Comparison of ENCODE assay signal across 9 mouse cellular contexts in the genomic region with DNA sequence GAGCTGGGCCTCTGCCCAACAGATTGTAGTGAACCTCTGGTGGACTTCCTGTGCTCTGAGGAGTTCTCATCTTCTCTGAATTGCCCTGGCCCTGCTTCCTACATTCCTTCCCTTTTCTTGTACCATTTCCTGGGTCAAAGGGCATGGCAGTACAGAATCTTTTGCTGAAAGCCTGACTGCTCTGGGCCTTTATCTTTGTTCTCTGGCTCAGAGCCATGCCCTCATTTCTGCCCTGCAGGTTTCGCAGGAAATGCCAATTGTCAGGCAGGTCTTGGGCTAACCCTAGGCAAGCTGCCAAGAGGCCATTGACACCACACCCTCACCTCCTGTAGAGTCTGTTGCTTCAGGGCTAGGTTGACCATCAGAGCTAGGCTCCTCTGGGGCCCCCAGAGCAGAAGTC. TPM values are rescaled to one million over a fixed set of nuclear protein-coding genes. Genes with fewer than 3 reads are reported as not detected.
DNase-seq lines count a peak whose midpoint lies in the region; ATAC-seq lines count a peak whose summit lies in the region.
"Had no signal": no experiment of that assay in that cellular context is flagged by ENCODE, and none has a peak within 500 bp of the region (broad histone marks: within the 10 kb centered on the region; RNA-seq: fewer than 3 reads in every experiment).

No protein-coding gene starts in this region.

- no peak overlapping the region for H3K4me2 ChIP-seq in heart, embryonic 13.5 days
- no peak overlapping the region for H3K4me2 ChIP-seq in liver, embryonic 13.5 days
- H3K4me2 ChIP-seq in stomach, embryonic 15.5 days, result no peak overlapping the region
- H3K4me2 ChIP-seq: hindbrain, embryonic 15.5 days had no signal

- H3K4me3 ChIP-seq in heart, embryonic 13.5 days, result no peak overlapping the region
- H3K4me3 ChIP-seq in liver, embryonic 13.5 days (replicated peaks), result no peak overlapping the region
- no peak overlapping the region for H3K4me3 ChIP-seq in stomach, embryonic 15.5 days (replicated peaks)
- H3K4me3 ChIP-seq: hindbrain, embryonic 15.5 days had no signal

- peaks cover 7% of the 10 kb centered on the region for H3K4me1 ChIP-seq in heart, embryonic 13.5 days
- H3K4me1 ChIP-seq in liver, embryonic 13.5 days (replicated peaks), result peaks cover 46% of the 10 kb centered on the region
- H3K4me1 ChIP-seq in stomach, embryonic 15.5 days, result peaks cover 19% of the 10 kb centered on the region
- H3K4me1 ChIP-seq: hindbrain, embryonic 15.5 days had no signal

- H3K27me3 ChIP-seq in heart, embryonic 13.5 days (replicated peaks), result peaks cover 8% of the 10 kb centered on the region; the same call in 1 of the 2 replicates
- no peaks in the 10 kb centered on the region for H3K27me3 ChIP-seq in liver, embryonic 13.5 days
- no peaks in the 10 kb centered on the region for H3K27me3 ChIP-seq in stomach, embryonic 15.5 days (replicated peaks)
- H3K27me3 ChIP-seq: hindbrain, embryonic 15.5 days had no signal

- DNase-seq in 3T3-L1 (ENCODE audit: low read depth, low spot score), result peak; percentile 39
- peak; percentile 45 for DNase-seq in Muller cell, postnatal 12 days (ENCODE audit: inconsistent ontology term)
- no peak for DNase-seq in liver, embryonic 13.5 days
- no peak for DNase-seq in gastrocnemius, postnatal 25 days
- DNase-seq in left cerebral cortex, adult 9 months (ENCODE audit: low spot score in 2 of 2), result no peak
- no peak for DNase-seq in neural tube, embryonic 10.5 days (ENCODE audit: extremely low spot score, low spot score)

- no peaks in the 10 kb centered on the region for H3K9me3 ChIP-seq in heart, embryonic 13.5 days
- H3K9me3 ChIP-seq in liver, embryonic 13.5 days (replicated peaks), result no peaks in the 10 kb centered on the region
- H3K9me3 ChIP-seq in stomach, embryonic 15.5 days, result no peaks in the 10 kb centered on the region
- H3K9me3 ChIP-seq: hindbrain, embryonic 15.5 days had no signal

- H3K27ac ChIP-seq in heart, embryonic 13.5 days (replicated peaks), result peak overlapping the region; percentile 1; the same call in 1 of the 2 replicates
- H3K27ac ChIP-seq in liver, embryonic 13.5 days, result peak overlapping the region; percentile 57
- peak overlapping the region; percentile 68 for H3K27ac ChIP-seq in stomach, embryonic 15.5 days
- H3K27ac ChIP-seq: hindbrain, embryonic 15.5 days had no signal

- no peak for ATAC-seq in heart, embryonic 13.5 days (ENCODE audit: extremely low read depth, insufficient number of reproducible peaks, low FRiP score, low TSS enrichment)
- 0 out of 2 replicates have a peak, but pooled peaks have one; percentile 37 for ATAC-seq in liver, embryonic 13.5 days (ENCODE audit: low read depth)
- ATAC-seq in stomach, embryonic 15.5 days (ENCODE audit: insufficient read depth, low FRiP score, low read depth), result peak; percentile 61

- WGBS in heart, embryonic 13.5 days, result 34% methylated on average over 1 of the region's 1 CpGs
- WGBS in liver, embryonic 13.5 days (ENCODE audit: insufficient replicate concordance), result 54% methylated on average over 1 of the region's 1 CpGs
- WGBS in stomach, embryonic 15.5 days, result 50% methylated on average over 1 of the region's 1 CpGs

- no peaks in the 10 kb centered on the region for H3K36me3 ChIP-seq in heart, embryonic 13.5 days
- no peaks in the 10 kb centered on the region for H3K36me3 ChIP-seq in liver, embryonic 13.5 days
- no peaks in the 10 kb centered on the region for H3K36me3 ChIP-seq in stomach, embryonic 15.5 days
- H3K36me3 ChIP-seq: hindbrain, embryonic 15.5 days had no signal

- H3K9ac ChIP-seq in heart, embryonic 13.5 days, result no peak overlapping the region
- no peak overlapping the region for H3K9ac ChIP-seq in liver, embryonic 13.5 days
- H3K9ac ChIP-seq in stomach, embryonic 15.5 days, result no peak overlapping the region
- H3K9ac ChIP-seq: hindbrain, embryonic 15.5 days had no signal

RNA-seq across cellular contexts. Expression of a gene that starts 17.9 kb away (rescaled TPM):
- 0.85 and 1.7 TPM in 2 replicates for polyA plus RNA-seq in heart, embryonic 13.5 days (2015; fragmentation: Nextera tagmentation; extraction: Ambion mirVana)
- polyA plus RNA-seq in liver, embryonic 13.5 days (2015; fragmentation: Nextera tagmentation; extraction: Ambion mirVana), result 6.8 and 8.6 TPM in 2 replicates
- 5.2 and 5.3 TPM in 2 replicates for polyA plus RNA-seq in stomach, embryonic 15.5 days (2015; fragmentation: Nextera tagmentation; extraction: Ambion mirVana)
- 1 to 10 TPM in 1 of 2 experiments, under 1 TPM in 1; 0.46 to 1.4 TPM for total RNA-seq in gastrocnemius, postnatal 25 days (2021)

RNA-seq across cellular contexts. Expression of a gene that starts 48.1 kb away (rescaled TPM):
- polyA plus RNA-seq in heart, embryonic 13.5 days (2015; fragmentation: Nextera tagmentation; extraction: Ambion mirVana), result 0.55 and 0.76 TPM in 2 replicates
- 3.0 and 3.7 TPM in 2 replicates for polyA plus RNA-seq in liver, embryonic 13.5 days (2015; fragmentation: Nextera tagmentation; extraction: Ambion mirVana)
- 20.4 and 29.1 TPM in 2 replicates for polyA plus RNA-seq in stomach, embryonic 15.5 days (2015; fragmentation: Nextera tagmentation; extraction: Ambion mirVana)
- under 1 TPM in 1 of 2 experiments, not detected in 1; 0.20 TPM for total RNA-seq in gastrocnemius, postnatal 25 days (2021)

Comparison
In these comparisons a context has a peak if more than half of its experiments do, and no peak if none do; other contexts are left out.
1. DNase-seq: peak in 3T3-L1 (single experiment) and Muller cell, postnatal 12 days (single experiment); none in liver, embryonic 13.5 days (single experiment), gastrocnemius, postnatal 25 days (single experiment), left cerebral cortex, adult 9 months (0 of 2) and neural tube, embryonic 10.5 days (single experiment).
2. H3K27ac ChIP-seq: peak in every context shown above with its lines; median percentile 68 in stomach, embryonic 15.5 days; 57 in liver, embryonic 13.5 days; 1 in heart, embryonic 13.5 days.